Mouse (Mus musculus) testis, adult 2 months (tissue): ENCODE measurements at regions not wholly inside any gene's neighbourhood (a gene's known extent, or its start where the extent isn't known, plus 50 kb on each side); places are given as distances from the start of the nearest gene placed in this dataset.
"Not testable (repeated sequence)": the region's sequence is repeated elsewhere in the genome, so short reads cannot be mapped to it uniquely, and the experiment has no call there.

Experiments used
- H3K27ac ChIP-seq: fragments of 200-500 bp; 2 replicates; pipeline ENCODE4 v1.5.1; 2012; ENCODE audit warnings: low read depth, low read length; ENCODE audit not compliant: control insufficient read depth, insufficient read depth
- H3K27me3 ChIP-seq: fragments of 200-500 bp; 2 replicates; pipeline ENCODE4 v1.6.1; 2012; ENCODE audit warnings: mild to moderate bottlenecking, low read length, moderate library complexity; ENCODE audit not compliant: control insufficient read depth, insufficient read depth
- H3K36me3 ChIP-seq: fragments of 200-500 bp; 2 replicates; pipeline ENCODE4 v1.6.1; 2012; ENCODE audit warnings: mild to moderate bottlenecking, low read length; ENCODE audit not compliant: control insufficient read depth, insufficient read depth
- H3K4me1 ChIP-seq: fragments of 200-500 bp; 2 replicates; pipeline ENCODE4 v1.6.1; 2012; ENCODE audit warnings: low read length; ENCODE audit not compliant: control insufficient read depth, insufficient read depth
- H3K4me3 ChIP-seq: fragments of 200-500 bp; 2 replicates; pipeline ENCODE4 v1.5.1; 2012; ENCODE audit warnings: low read depth, mild to moderate bottlenecking, low read length, moderate library complexity, mixed read lengths; ENCODE audit not compliant: control insufficient read depth
- CTCF ChIP-seq: fragments of 200-500 bp; IDR thresholded peaks from 2 replicates; pipeline ENCODE4 v1.5.1; 2012; ENCODE audit warnings: low read depth, mild to moderate bottlenecking, inconsistent platforms, low read length, moderate library complexity; ENCODE audit not compliant: control insufficient read depth, insufficient read depth, insufficient replicate concordance
- POLR2A ChIP-seq: fragments of 200-500 bp; IDR thresholded peaks from 2 replicates; pipeline ENCODE4 v1.6.1; 2012; ENCODE audit warnings: low read depth, mild to moderate bottlenecking, inconsistent platforms, low read length, moderate library complexity; ENCODE audit not compliant: control insufficient read depth

GRCm38 (mm10) chr12:29004504-29004903, 252.9 kb downstream of the Eipr1 start:
- Histone ChIP-seq H3K27me3 (no peaks in the 10 kb centered on the region), H3K36me3 (no peaks in the 10 kb centered on the region)
- TF ChIP-seq POLR2A (no peak), CTCF (no peak)

GRCm38 (mm10) chr12:29014601-29015000, 263.0 kb downstream of the Eipr1 start:
- no peak for TF ChIP-seq POLR2A
- no peak for TF ChIP-seq CTCF
- Histone ChIP-seq H3K27me3 (no peaks in the 10 kb centered on the region), H3K27ac (no peak overlapping the region)

More at GRCm38 (mm10) chr12:29004504-29004903, 252.9 kb downstream of the Eipr1 start:
- H3K4me1 ChIP-seq, result no peaks in the 10 kb centered on the region
- no peak overlapping the region for H3K27ac ChIP-seq
- no peak overlapping the region for H3K4me3 ChIP-seq

GRCm38 (mm10) chr12:29015200-29015862, 263.7 kb downstream of the Eipr1 start:
- no peaks in the 10 kb centered on the region for H3K4me1 ChIP-seq
- no peak overlapping the region for H3K27ac ChIP-seq
- no peak for TF ChIP-seq CTCF
- TF ChIP-seq POLR2A, result no peak
- H3K27me3 ChIP-seq, result no peaks in the 10 kb centered on the region
- no peaks in the 10 kb centered on the region for H3K36me3 ChIP-seq
- H3K4me3 ChIP-seq, result no peak overlapping the region

More at GRCm38 (mm10) chr12:29014601-29015000, 263.0 kb downstream of the Eipr1 start:
- H3K4me3 ChIP-seq, result no peak overlapping the region
- H3K4me1 ChIP-seq, result no peaks in the 10 kb centered on the region
- H3K36me3 ChIP-seq, result no peaks in the 10 kb centered on the region

- no peaks in the 10 kb centered on the region for H3K27me3 ChIP-seq
- no peak overlapping the region for H3K27ac ChIP-seq
- no peaks in the 10 kb centered on the region for H3K4me1 ChIP-seq
- no peak for TF ChIP-seq POLR2A
- TF ChIP-seq CTCF, result no peak
- no peak overlapping the region for H3K4me3 ChIP-seq
- no peaks in the 10 kb centered on the region for H3K36me3 ChIP-seq
Observed at GRCm38 (mm10) chr12:29021152-29021551, 269.5 kb downstream of the Eipr1 start.

- no peak for TF ChIP-seq POLR2A
- no peak for TF ChIP-seq CTCF
- no peaks in the 10 kb centered on the region for H3K36me3 ChIP-seq
- H3K27me3 ChIP-seq, result no peaks in the 10 kb centered on the region
- no peaks in the 10 kb centered on the region for H3K4me1 ChIP-seq
- H3K4me3 ChIP-seq, result no peak overlapping the region
- H3K27ac ChIP-seq, result no peak overlapping the region
Observed at GRCm38 (mm10) chr12:29028171-29028570, 276.6 kb downstream of the Eipr1 start.

- no peaks in the 10 kb centered on the region for H3K4me1 ChIP-seq
- no peak overlapping the region for H3K27ac ChIP-seq
- H3K36me3 ChIP-seq, result no peaks in the 10 kb centered on the region
- H3K4me3 ChIP-seq, result no peak overlapping the region
- TF ChIP-seq CTCF (no peak), POLR2A (no peak)
- H3K27me3 ChIP-seq, result no peaks in the 10 kb centered on the region
Observed at GRCm38 (mm10) chr12:29029461-29029860, 277.9 kb downstream of the Eipr1 start.

- Histone ChIP-seq H3K27ac (no peak overlapping the region), H3K4me3 (no peak overlapping the region), H3K4me1 (no peaks in the 10 kb centered on the region), H3K36me3 (no peaks in the 10 kb centered on the region), H3K27me3 (no peaks in the 10 kb centered on the region)
- no peak for TF ChIP-seq POLR2A
- TF ChIP-seq CTCF, result no peak
Observed at GRCm38 (mm10) chr12:29046009-29046408, 294.4 kb downstream of the Eipr1 start.

- H3K4me1 ChIP-seq, H3K36me3 ChIP-seq, H3K27me3 ChIP-seq, H3K4me3 ChIP-seq, H3K27ac ChIP-seq: not testable (repeated sequence)
Observed at GRCm38 (mm10) chr12:29048596-29048995, 297.0 kb downstream of the Eipr1 start.
